Mouse (Mus musculus) stomach, embryonic 15.5 days (tissue): Measurements from ENCODE around the gene Ddx55. TPM values are rescaled to one million over a fixed set of nuclear protein-coding genes. Genes with fewer than 3 reads are reported as not detected.
A peak's percentile ranks its signal among the peaks of the same experiment; 100 is the strongest.
"Not testable (repeated sequence)": the region's sequence is repeated elsewhere in the genome, so short reads cannot be mapped to it uniquely, and the experiment has no call there.

Source experiments
- ATAC-seq: fragments of 200-750 bp; cut with Nextera tagmentation; 2 replicates; pipeline ENCODE4 v1.8.0; 2017; ENCODE audit warnings: low read depth, moderate number of reproducible peaks, moderate TSS enrichment; ENCODE audit not compliant: insufficient read depth, low FRiP score
- H3K27ac ChIP-seq: fragments of 300-500 bp; sonication (generic); 2 replicates; pipeline ENCODE4 v1.5.1; 2015; ENCODE audit warnings: mild to moderate bottlenecking, inconsistent platforms
- H3K27me3 ChIP-seq: fragments of 300-500 bp; sonication (generic); replicated peaks from 2 replicates; pipeline ENCODE4 v1.6.1; 2015; ENCODE audit warnings: inconsistent platforms
- H3K36me3 ChIP-seq: fragments of 300-500 bp; sonication (generic); 2 replicates; pipeline ENCODE4 v1.6.1; 2015; ENCODE audit warnings: inconsistent platforms
- H3K4me1 ChIP-seq: fragments of 300-500 bp; sonication (generic); 2 replicates; pipeline ENCODE4 v1.6.1; 2015; ENCODE audit warnings: inconsistent platforms
- H3K4me2 ChIP-seq: fragments of 300-500 bp; sonication (generic); 2 replicates; pipeline ENCODE4 v1.6.1; 2015; ENCODE audit warnings: mild to moderate bottlenecking, inconsistent platforms
- H3K4me3 ChIP-seq: fragments of 300-500 bp; sonication (generic); replicated peaks from 2 replicates; pipeline ENCODE4 v1.5.1; 2015; ENCODE audit warnings: inconsistent platforms
- H3K9ac ChIP-seq: fragments of 300-500 bp; sonication (generic); 2 replicates; pipeline ENCODE4 v1.6.1; 2015; ENCODE audit warnings: inconsistent platforms
- H3K9me3 ChIP-seq: fragments of 300-500 bp; sonication (generic); 2 replicates; pipeline ENCODE4 v1.6.1; 2016; ENCODE audit warnings: inconsistent platforms
- WGBS: fragments of 180-500 bp; shearing (Covaris S2); methylation state at CpG from one replicate; pipeline ENCODE4 v1.1.7; 2015; 5-methylcytosine and 5-hydroxymethylcytosine counted together
- polyA plus RNA-seq: library from polyadenylated mRNA; unstranded; fragments of >200 nt; fragmentation: Nextera tagmentation; extraction: Ambion mirVana; gene quantifications from 2 replicates; pipeline ENCODE4 v1.2.1, GENCODE M21; 2015

The Ddx55 gene
- polyA plus RNA-seq, 1 experiment from 2014 or later = 14.1 TPM

GRCm38 (mm10) chr5:124539905-124540304, 12.8 kb upstream of the Ddx55 start:
- WGBS = 69% methylated on average over 4 of the region's 4 CpGs
- Histone ChIP-seq H3K27ac (no peak overlapping the region; the same call in 1 of the 2 replicates), H3K27me3 (no peaks in the 10 kb centered on the region), H3K9me3 (no peaks in the 10 kb centered on the region), H3K4me1 (peaks cover 22% of the 10 kb centered on the region), H3K36me3 (peaks cover 10% of the 10 kb centered on the region), H3K9ac (no peak overlapping the region), H3K4me2 (peak overlapping the region; percentile 53; the same call in 1 of the 2 replicates), H3K4me3 (peak overlapping the region; percentile 94)
- ATAC-seq = no peak

- H3K27ac ChIP-seq = peak within 1 kb of the TSS; percentile 91
- WGBS = under 1% methylated on average over 35 of the region's 35 CpGs
- no peaks in the 10 kb centered on the region for H3K9me3 ChIP-seq
- peaks cover 23% of the 10 kb centered on the region for H3K4me1 ChIP-seq
- no peaks in the 10 kb centered on the region for H3K27me3 ChIP-seq
- H3K4me3 ChIP-seq = peak within 1 kb of the TSS; percentile 94
- peak within 1 kb of the TSS; percentile 91 for H3K9ac ChIP-seq
- peaks cover 15% of the 10 kb centered on the region for H3K36me3 ChIP-seq
- peak; percentile 96 for ATAC-seq
- peak within 1 kb of the TSS; percentile 70 for H3K4me2 ChIP-seq
Observed at GRCm38 (mm10) chr5:124540383-124540786, 12.3 kb upstream of the Ddx55 start, which contains the start of gene Tmed2. TSS of gene Tmed2 (plus strand) at chr5:124540695.

- whole genome bisulfite sequencing = under 1% methylated on average over 77 of the region's 89 CpGs
- Histone ChIP-seq H3K9me3 (no peaks in the 10 kb centered on the region), H3K4me2 (peak overlapping the region; percentile 70)
Observed at GRCm38 (mm10) chr5:124540905-124541601, 11.6 kb upstream of the Ddx55 start.

DNA sequence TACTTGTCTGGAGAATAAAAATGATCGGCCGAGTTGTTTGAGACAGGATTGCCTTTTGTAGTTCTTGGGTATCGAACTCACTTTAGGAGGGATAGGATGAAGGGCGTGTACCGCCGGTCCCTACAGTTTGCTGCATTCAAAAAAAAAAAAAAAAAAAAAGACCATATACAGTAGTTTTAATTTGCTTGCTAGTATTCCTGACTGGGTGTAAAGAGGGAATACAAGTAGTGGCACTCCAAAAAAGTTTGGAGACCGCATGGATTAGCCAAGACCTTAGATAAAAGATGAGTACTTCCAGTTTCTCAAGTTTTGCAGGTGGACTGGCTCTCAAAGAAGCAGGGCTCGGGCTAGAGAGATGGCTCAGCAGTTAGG, 11.1 kb upstream of the Ddx55 start:
- Histone ChIP-seq H3K9ac (peak overlapping the region; percentile 91), H3K27ac (peak overlapping the region; percentile 91), H3K9me3 (no peaks in the 10 kb centered on the region), H3K4me1 (peaks cover 21% of the 10 kb centered on the region), H3K27me3 (no peaks in the 10 kb centered on the region), H3K36me3 (peaks cover 27% of the 10 kb centered on the region), H3K4me2 (peak overlapping the region; percentile 70), H3K4me3 (peak overlapping the region; percentile 94)
- 5% methylated on average over 8 of the region's 8 CpGs for WGBS
- no peak for ATAC-seq

More at GRCm38 (mm10) chr5:124540905-124541601, 11.6 kb upstream of the Ddx55 start:
- H3K4me3 ChIP-seq = peak overlapping the region; percentile 94
- ATAC-seq = peak; percentile 72
- H3K4me1 ChIP-seq = peaks cover 23% of the 10 kb centered on the region
- no peaks in the 10 kb centered on the region for H3K27me3 ChIP-seq
- peak overlapping the region; percentile 91 for H3K9ac ChIP-seq
- H3K27ac ChIP-seq = peak overlapping the region; percentile 91
- peaks cover 21% of the 10 kb centered on the region for H3K36me3 ChIP-seq

DNA sequence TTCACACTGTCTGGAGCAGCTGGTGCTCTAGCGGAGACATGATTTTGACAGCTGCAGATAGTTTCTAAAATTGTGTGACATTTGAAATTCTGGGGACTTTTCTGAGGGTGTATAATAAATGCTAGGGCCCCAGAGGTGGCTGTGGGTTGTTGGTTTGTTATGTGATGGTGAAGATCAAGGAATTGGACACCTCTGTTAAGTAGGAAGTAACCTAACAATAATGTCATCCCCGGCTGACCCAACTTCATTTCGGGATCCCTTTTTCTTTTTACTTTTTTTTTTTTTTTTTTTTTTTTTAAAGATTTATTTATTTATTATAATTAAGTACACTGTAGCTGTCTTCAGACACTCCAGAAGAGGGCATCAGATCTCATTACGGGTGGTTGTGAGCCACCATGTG, 1.9 kb upstream of the Ddx55 start:
- not testable (repeated sequence) for H3K9ac ChIP-seq, H3K4me3 ChIP-seq, H3K9me3 ChIP-seq, H3K27ac ChIP-seq, H3K27me3 ChIP-seq, ATAC-seq, H3K4me2 ChIP-seq
- 73% methylated on average over 4 of the region's 4 CpGs for WGBS
- Histone ChIP-seq H3K36me3 (peaks cover 25% of the 10 kb centered on the region), H3K4me1 (peaks cover 12% of the 10 kb centered on the region)

GRCm38 (mm10) chr5:124551349-124552093, 1.1 kb upstream of the Ddx55 start:
- H3K27me3 ChIP-seq, H3K9ac ChIP-seq, H3K9me3 ChIP-seq, ATAC-seq: not testable (repeated sequence)
- Histone ChIP-seq H3K4me3 (peak overlapping the region; percentile 93), H3K36me3 (peaks cover 21% of the 10 kb centered on the region), H3K4me1 (peaks cover 12% of the 10 kb centered on the region), H3K4me2 (peak overlapping the region; percentile 79), H3K27ac (peak overlapping the region; percentile 86)
- 34% methylated on average over 5 of the region's 5 CpGs for WGBS

DNA sequence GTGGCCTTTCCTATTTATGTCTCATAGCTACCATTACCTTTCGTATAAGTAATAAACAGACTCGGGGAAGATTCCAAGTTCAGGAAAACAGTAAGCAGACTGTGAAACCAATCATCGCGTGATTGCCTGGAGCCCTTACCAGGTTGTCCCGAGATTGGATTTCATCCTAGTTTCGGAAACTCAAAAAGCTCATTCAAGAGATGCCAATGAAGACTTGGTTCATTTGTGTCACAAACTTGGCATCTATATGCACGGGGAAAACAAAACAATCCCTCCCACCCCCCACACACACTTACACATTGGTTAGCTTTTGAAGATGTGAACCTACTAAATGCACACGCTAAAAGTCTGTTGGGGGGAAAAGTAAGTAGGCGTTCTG, 581 bp upstream of the Ddx55 start:
- Histone ChIP-seq H3K4me2 (peak overlapping the region; percentile 79), H3K9me3 (no peaks in the 10 kb centered on the region), H3K9ac (peak overlapping the region; percentile 61; the same call in 1 of the 2 replicates), H3K27ac (peak overlapping the region; percentile 86), H3K4me1 (peaks cover 12% of the 10 kb centered on the region), H3K36me3 (peaks cover 21% of the 10 kb centered on the region), H3K4me3 (peak overlapping the region; percentile 93), H3K27me3 (no peaks in the 10 kb centered on the region)
- WGBS = 8% methylated on average over 9 of the region's 9 CpGs
- ATAC-seq = no peak

DNA sequence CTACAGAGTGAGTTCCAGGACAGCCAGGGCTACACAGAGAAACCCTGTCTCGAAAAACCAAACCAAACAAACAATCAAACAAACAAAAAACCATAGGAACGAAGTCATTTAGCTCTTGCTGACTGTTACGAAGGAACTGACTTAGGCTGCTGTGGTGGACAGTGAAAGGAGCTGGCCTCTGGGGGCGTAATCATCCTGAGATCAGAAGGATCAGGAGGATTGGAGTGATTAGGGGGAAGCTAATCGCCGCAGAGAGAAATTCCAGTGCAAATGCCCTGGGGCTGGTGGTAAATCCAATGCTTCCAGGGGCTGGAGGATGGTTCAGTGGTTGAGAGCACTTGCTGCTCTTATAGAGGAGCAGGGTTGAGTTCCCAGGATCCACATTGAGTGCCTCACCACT, 943 bp downstream of the Ddx55 start:
- Histone ChIP-seq H3K4me2 (peak overlapping the region; percentile 79), H3K9ac (no peak overlapping the region), H3K36me3 (peaks cover 23% of the 10 kb centered on the region), H3K9me3 (no peaks in the 10 kb centered on the region), H3K4me3 (peak overlapping the region; percentile 93), H3K27me3 (no peaks in the 10 kb centered on the region), H3K4me1 (peaks cover 12% of the 10 kb centered on the region), H3K27ac (no peak overlapping the region)
- WGBS = 70% methylated on average over 6 of the region's 6 CpGs
- no peak for ATAC-seq

GRCm38 (mm10) chr5:124555145-124555544, 2.5 kb downstream of the Ddx55 start:
- peaks cover 20% of the 10 kb centered on the region for H3K36me3 ChIP-seq

DNA sequence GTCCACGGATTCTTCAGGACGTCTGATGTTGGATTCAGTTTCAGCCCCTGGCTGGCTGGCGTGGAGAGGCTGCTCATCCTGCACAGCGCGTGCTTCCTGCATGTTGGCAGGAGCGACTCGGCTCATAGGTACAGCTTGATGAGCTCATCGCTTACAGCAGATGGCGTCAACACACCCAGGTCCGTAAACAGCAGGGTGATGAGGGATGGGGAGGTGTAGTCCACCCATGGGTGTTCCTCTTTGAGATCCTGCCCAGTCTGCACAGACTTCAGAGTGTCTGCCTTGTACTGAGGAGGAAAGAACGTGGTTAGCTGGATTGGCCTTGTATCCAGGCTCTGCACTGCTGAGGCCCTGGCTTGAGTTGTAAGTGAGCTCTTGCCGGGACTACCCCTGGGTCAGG, 18.4 kb downstream of the Ddx55 start:
- Histone ChIP-seq H3K36me3 (peaks cover 78% of the 10 kb centered on the region), H3K9ac (no peak overlapping the region), H3K9me3 (no peaks in the 10 kb centered on the region), H3K4me1 (no peaks in the 10 kb centered on the region), H3K4me2 (no peak overlapping the region), H3K27me3 (no peaks in the 10 kb centered on the region), H3K27ac (no peak overlapping the region), H3K4me3 (no peak overlapping the region)
- 88% methylated on average over 12 of the region's 12 CpGs for WGBS
- ATAC-seq = 0 out of 2 replicates have a peak, but pooled peaks have one; percentile 35

More at GRCm38 (mm10) chr5:124555145-124555544, 2.5 kb downstream of the Ddx55 start:
- H3K27ac ChIP-seq = no peak overlapping the region
- H3K4me1 ChIP-seq = peaks cover 12% of the 10 kb centered on the region
- H3K9me3 ChIP-seq = no peaks in the 10 kb centered on the region
- no peak overlapping the region for H3K4me3 ChIP-seq
- WGBS = 72% methylated on average over 1 of the region's 1 CpGs
- H3K4me2 ChIP-seq = no peak overlapping the region
- no peaks in the 10 kb centered on the region for H3K27me3 ChIP-seq
- no peak for ATAC-seq
- no peak overlapping the region for H3K9ac ChIP-seq

DNA sequence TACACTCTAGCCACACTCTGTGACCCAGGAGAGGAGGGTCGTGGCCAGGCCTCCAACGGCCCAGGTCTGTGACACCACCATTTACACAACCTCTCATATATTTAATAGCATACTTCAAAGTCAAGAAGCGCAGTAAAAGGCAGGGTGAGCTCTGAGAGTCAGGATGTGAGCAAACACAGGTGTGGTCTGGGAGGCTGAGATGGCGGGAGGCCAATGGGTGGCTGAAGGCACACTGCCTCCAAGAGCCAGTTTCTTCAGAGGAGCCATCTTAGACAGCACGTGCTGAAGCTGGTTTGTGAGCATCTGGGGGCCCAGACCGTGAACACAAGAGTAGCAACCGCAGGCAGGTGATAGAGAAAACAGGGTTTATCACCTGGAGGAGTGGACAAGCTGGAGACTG, 22.8 kb downstream of the Ddx55 start:
- H3K4me2 ChIP-seq = no peak overlapping the region
- H3K36me3 ChIP-seq = peaks cover 54% of the 10 kb centered on the region
- no peak for ATAC-seq
- H3K4me1 ChIP-seq = peaks cover 14% of the 10 kb centered on the region
- H3K27me3 ChIP-seq = no peaks in the 10 kb centered on the region
- H3K9ac ChIP-seq = no peak overlapping the region
- no peak overlapping the region for H3K27ac ChIP-seq
- 82% methylated on average over 7 of the region's 7 CpGs for WGBS
- H3K4me3 ChIP-seq = no peak overlapping the region
- H3K9me3 ChIP-seq = no peaks in the 10 kb centered on the region
